Mouse (Mus musculus) CH12.LX (cell line): ENCODE measurements around the gene Tubg1. TPM values are rescaled to one million over a fixed set of nuclear protein-coding genes. Genes with fewer than 3 reads are reported as not detected.

ENCODE experiments used
- DNase-seq: peaks from one replicate; pipeline ENCODE4 v3.0.0-alpha.2; 2013; ENCODE audit errors: extremely low read depth
- H3K27ac ChIP-seq: 2 replicates; pipeline ENCODE4 v1.5.1; 2012; ENCODE audit warnings: low read depth, mild to moderate bottlenecking, control low read depth, moderate library complexity; ENCODE audit not compliant: insufficient read depth
- H3K27me3 ChIP-seq: replicated peaks from 2 replicates; pipeline ENCODE3; 2012; ENCODE audit warnings: inconsistent platforms
- H3K36me3 ChIP-seq, 2 experiments: replicated peaks in 1 of 2; 2 replicates each; pipeline versions ENCODE3 to v1.6.1; 2012; ENCODE audit warnings: inconsistent platforms in 1 of 2, low read length in 1 of 2, mild to moderate bottlenecking in 1 of 2, mixed read lengths in 1 of 2, moderate library complexity in 1 of 2; ENCODE audit not compliant: control insufficient read depth in 1 of 2, insufficient read depth in 1 of 2
- H3K4me1 ChIP-seq, 2 experiments: 2 replicates each; pipeline ENCODE4 v1.6.1; 2012; ENCODE audit warnings: inconsistent platforms in 1 of 2, moderate library complexity in 1 of 2; ENCODE audit not compliant: insufficient read depth in 2 of 2, control insufficient read depth in 1 of 2
- H3K4me2 ChIP-seq: 2 replicates; pipeline ENCODE4 v1.6.1; 2012; ENCODE audit warnings: low read depth, mild to moderate bottlenecking, control low read depth; ENCODE audit not compliant: poor library complexity, insufficient read depth, severe bottlenecking
- H3K4me3 ChIP-seq, 3 experiments: fragments of 150-350 bp in 1 of 3; sonication (generic) in 1 of 3; replicated peaks in 1 of 3; 2 replicates each; pipeline versions ENCODE3 to v1.5.1; 2011 to 2012; ENCODE audit warnings: low read depth in 2 of 3, low read length in 2 of 3, mild to moderate bottlenecking in 2 of 3, moderate library complexity in 2 of 3, control low read depth in 1 of 3, improper control_type of control experiment in 1 of 3, inconsistent platforms in 1 of 3, mixed read lengths in 1 of 3; ENCODE audit not compliant: poor library complexity in 1 of 3
- H3K79me2 ChIP-seq: replicated peaks from 2 replicates; pipeline ENCODE4 v1.6.1; 2012; ENCODE audit warnings: mild to moderate bottlenecking, moderate library complexity; ENCODE audit not compliant: control insufficient read depth, poor library complexity, insufficient read depth, severe bottlenecking; ENCODE audit errors: extremely low read depth
- H3K9ac ChIP-seq: 2 replicates; pipeline ENCODE4 v1.6.1; 2012; ENCODE audit warnings: low read depth, mild to moderate bottlenecking, control low read depth, moderate library complexity; ENCODE audit not compliant: insufficient read depth
- H3K9me3 ChIP-seq: replicated peaks from 2 replicates; pipeline ENCODE3; 2012; ENCODE audit warnings: low read length, inconsistent platforms, mixed read lengths
- BHLHE40 ChIP-seq: IDR thresholded peaks from 2 replicates; pipeline ENCODE4 v1.6.1; 2011; ENCODE audit warnings: mild to moderate bottlenecking, low read depth, low read length, improper control_type of control experiment
- CHD1 ChIP-seq: IDR thresholded peaks from 2 replicates; pipeline ENCODE4 v1.6.1; 2012; ENCODE audit warnings: low read depth, low read length, improper control_type of control experiment, inconsistent platforms
- ELF1 ChIP-seq: IDR thresholded peaks from 2 replicates; pipeline ENCODE4 v1.6.1; 2014; ENCODE audit warnings: low read depth, mild to moderate bottlenecking, inconsistent platforms, low read length, improper control_type of control experiment
- GABPA ChIP-seq: IDR thresholded peaks from 2 replicates; pipeline ENCODE4 v1.6.1; 2012; ENCODE audit warnings: low read depth, low read length, improper control_type of control experiment, inconsistent platforms; ENCODE audit not compliant: insufficient replicate concordance
- IRF4 ChIP-seq: IDR thresholded peaks from 2 replicates; pipeline ENCODE4 v1.6.1; 2014; ENCODE audit warnings: low read depth, mild to moderate bottlenecking, inconsistent platforms, low read length, improper control_type of control experiment
- JUN ChIP-seq: IDR thresholded peaks from 2 replicates; pipeline ENCODE4 v1.6.1; 2011; ENCODE audit warnings: low read depth, mild to moderate bottlenecking, low read length, improper control_type of control experiment, moderate library complexity; ENCODE audit not compliant: insufficient read depth
- MAFK ChIP-seq: IDR thresholded peaks from 2 replicates; pipeline ENCODE4 v1.6.1; 2011; ENCODE audit warnings: low read length, improper control_type of control experiment; ENCODE audit not compliant: insufficient replicate concordance
- MAX ChIP-seq: IDR thresholded peaks from 2 replicates; pipeline ENCODE4 v1.6.1; 2011; ENCODE audit warnings: low read length, improper control_type of control experiment
- PAX5 ChIP-seq: IDR thresholded peaks from 2 replicates; pipeline ENCODE4 v1.6.1; 2012; ENCODE audit warnings: low read length, inconsistent platforms, mixed read lengths
- POLR2A ChIP-seq: IDR thresholded peaks from 2 replicates; pipeline ENCODE4 v1.6.1; 2011; ENCODE audit warnings: low read depth, mild to moderate bottlenecking, improper control_type of control experiment, low read length
- RAD21 ChIP-seq: IDR thresholded peaks from 2 replicates; pipeline ENCODE4 v1.6.1; 2011; ENCODE audit warnings: low read depth, mild to moderate bottlenecking, low read length, improper control_type of control experiment, moderate library complexity
- SMC3 ChIP-seq: IDR thresholded peaks from 2 replicates; pipeline ENCODE4 v1.6.1; 2011; ENCODE audit warnings: low read depth, low read length, improper control_type of control experiment
- ZC3H11A ChIP-seq: IDR thresholded peaks from 2 replicates; pipeline ENCODE4 v1.6.1; 2012; ENCODE audit warnings: low read depth, mild to moderate bottlenecking, inconsistent platforms, low read length, improper control_type of control experiment
- ZMIZ1 ChIP-seq: IDR thresholded peaks from 2 replicates; pipeline ENCODE4 v1.6.1; 2012; ENCODE audit warnings: low read depth, mild to moderate bottlenecking, inconsistent platforms, low read length, improper control_type of control experiment
- dilution Hi-C: fragments of 300-500 bp; cut with MboI; formaldehyde crosslinking; loops from 2 replicates; pipeline ENCODE4 v1.14.3; 2020; ENCODE audit warnings: low sequenced_read_pairs; ENCODE audit not compliant: extremely low pct_unique_long_range_greater_than_20kb, extremely low pct_ligation_motif_present
- in situ Hi-C: fragments of 300-500 bp; cut with MboI; formaldehyde crosslinking; loops from 3 replicates; pipeline ENCODE4 v1.14.3; 2019; ENCODE audit warnings: low sequenced_read_pairs, low pct_ligation_motif_present, low pct_unique_long_range_greater_than_20kb, mixed read lengths
- polyA plus RNA-seq: library from polyadenylated mRNA; unstranded; fragments of >175 nt; gene quantifications from 2 replicates; pipeline ENCODE4 v1.2.1, GENCODE M21; 2012; ENCODE audit warnings: low read depth; ENCODE audit not compliant: insufficient read length
- total RNA-seq, 2 experiments: library from RNA; depleted of rRNA; stranded (reverse); fragments of 300-350 nt in 1 of 2; fragments of >200 nt in 1 of 2; gene quantifications; 2 replicates each; pipeline ENCODE4 v1.2.3; 2012 to 2014

The Tubg1 gene
- total and polyA plus RNA-seq, 3 experiments: 57.4 to 190 (median 108) TPM

DNA sequence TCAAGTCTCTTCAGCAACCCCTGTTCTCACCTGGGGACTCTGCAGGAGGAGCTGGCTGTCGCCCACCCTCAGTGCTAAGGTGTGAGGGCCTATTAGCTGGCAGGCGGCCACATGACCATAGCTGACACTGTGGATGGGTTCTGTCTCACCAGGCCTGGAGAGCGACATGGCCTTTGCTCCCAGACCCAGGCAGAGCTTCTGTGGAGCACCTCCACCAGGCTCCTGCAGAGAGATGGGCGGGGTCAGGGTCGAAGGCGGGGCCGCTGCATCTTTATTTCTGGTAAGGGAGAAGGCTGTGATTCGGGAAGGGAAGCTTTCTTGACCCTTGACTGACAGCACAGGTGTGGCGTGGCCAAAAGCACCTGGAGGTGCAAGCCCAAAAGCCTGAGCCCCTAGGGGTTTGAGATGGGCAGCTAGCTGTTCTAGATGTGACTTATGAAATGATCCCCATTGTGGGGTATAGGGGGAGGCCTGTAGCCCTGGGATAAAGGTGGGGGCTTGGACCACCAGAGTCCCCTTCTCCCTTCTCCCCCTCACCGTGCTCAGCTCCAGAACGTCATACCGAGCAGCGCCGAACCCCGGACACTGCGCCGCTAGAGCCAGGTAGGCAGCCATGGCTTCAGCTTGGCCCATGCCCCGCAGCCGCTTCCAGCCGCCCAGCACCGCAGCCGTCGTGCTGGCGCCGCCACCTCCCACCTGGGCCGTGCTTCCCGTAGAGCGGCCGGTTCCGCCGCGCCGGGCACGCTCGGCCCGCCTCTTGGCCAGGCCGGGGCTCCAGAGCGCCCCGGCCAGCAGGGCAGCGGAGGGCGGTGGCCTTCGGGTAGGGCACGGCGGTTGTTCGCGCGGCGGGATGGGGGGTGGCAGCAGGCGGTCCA is 44.0 kb downstream of the Tubg1 start:
- Histone ChIP-seq H3K27ac (no peak overlapping the region), H3K4me2 (no peak overlapping the region), H3K36me3 (peaks cover 68 to 85% of the 10 kb centered on the region in 2 experiments), H3K79me2 (no peaks in the 10 kb centered on the region), H3K4me3 (no peak overlapping the region), H3K9me3 (no peaks in the 10 kb centered on the region)
- no peak for DNase-seq
- TF ChIP-seq ELF1 (no peak), MAFK (no peak)
- TF ChIP-seq, all 38 proteins: peak for 0
- dilution Hi-C loops: no loop called here
- Histone ChIP-seq H3K9ac (no peak overlapping the region), H3K4me1 (peaks cover 0 to 2% of the 10 kb centered on the region in 2 experiments; a peak in 1 of 4 replicates), H3K27me3 (no peaks in the 10 kb centered on the region)
- in situ Hi-C loops: no loop called here

DNA sequence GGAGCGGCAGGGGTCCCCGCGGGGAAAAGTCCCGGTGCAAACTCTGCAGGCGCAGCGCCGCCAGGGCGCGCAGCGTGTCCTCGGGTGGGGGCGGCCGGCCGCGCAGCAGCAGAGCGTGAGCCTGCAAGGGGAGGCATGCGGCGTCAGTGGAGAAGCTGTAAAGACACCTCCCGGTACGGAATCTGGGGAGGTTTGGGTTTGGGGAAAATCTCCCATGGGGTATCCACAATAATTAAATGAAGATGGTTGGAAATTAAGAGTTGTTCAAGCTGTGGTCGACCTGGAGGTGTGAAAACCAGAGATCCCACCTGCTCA is 44.6 kb downstream of the Tubg1 start:
- no peaks in the 10 kb centered on the region for H3K27me3 ChIP-seq
- H3K4me2 ChIP-seq: no peak overlapping the region
- no peak for DNase-seq
- H3K27ac ChIP-seq: no peak overlapping the region
- H3K4me3 ChIP-seq: no peak overlapping the region
- dilution Hi-C loops: no loop called here
- no peaks in the 10 kb centered on the region for H3K9me3 ChIP-seq
- no peak for TF ChIP-seq POLR2A
- TF ChIP-seq IRF4: no peak
- no peak for TF ChIP-seq JUN
- TF ChIP-seq SMC3: no peak
- no peak for TF ChIP-seq RAD21
- TF ChIP-seq ZC3H11A: no peak
- no peak for TF ChIP-seq BHLHE40
- TF ChIP-seq PAX5: no peak
- TF ChIP-seq ZMIZ1: no peak
- TF ChIP-seq CHD1: no peak
- TF ChIP-seq MAX: no peak
- TF ChIP-seq GABPA: no peak
- TF ChIP-seq, all 38 proteins: peak for 0
- in situ Hi-C loops: no loop called here
- peaks cover 66 to 79% of the 10 kb centered on the region in 2 experiments for H3K36me3 ChIP-seq
- no peaks in the 10 kb centered on the region; the same call in 1 of the 2 replicates for H3K79me2 ChIP-seq
- H3K4me1 ChIP-seq: peaks cover 0 to 8% of the 10 kb centered on the region in 2 experiments; a peak in 1 of 4 replicates
- no peak overlapping the region for H3K9ac ChIP-seq
